Mouse (Mus musculus): ENCODE results near the gene Gbp9. TPM values are rescaled to one million over a fixed set of nuclear protein-coding genes. Genes with fewer than 3 reads are reported as not detected.
"Not testable (repeated sequence)": the region's sequence is repeated elsewhere in the genome, so short reads cannot be mapped to it uniquely, and the experiment has no call there.

Gbp9 gene
- total RNA-seq, 2 experiments from 2014 or later = 1.7 to 3.8 TPM

DNA sequence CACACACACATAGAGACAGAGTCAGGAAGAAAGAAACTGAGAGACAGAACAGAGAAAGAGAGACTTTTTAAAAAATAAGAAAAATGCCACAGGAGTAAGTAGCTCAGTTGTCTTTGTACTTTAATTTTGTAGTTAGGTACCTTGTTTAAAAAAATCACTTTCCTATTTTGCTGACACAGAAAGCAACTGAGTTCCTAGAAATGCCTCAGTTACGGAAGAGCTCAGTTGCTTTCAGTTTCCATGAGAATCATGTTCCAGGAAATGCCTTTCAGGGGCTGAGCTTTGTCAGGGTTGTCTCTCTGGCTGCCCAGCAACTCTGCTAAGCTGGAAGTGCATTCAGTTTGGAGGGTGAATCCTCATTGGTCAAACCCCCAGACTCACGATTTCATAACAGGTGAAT lies 76.9 kb downstream of the Gbp9 start:
- DNase-seq (ENCODE audit: low spot score) = not testable (repeated sequence)

DNA sequence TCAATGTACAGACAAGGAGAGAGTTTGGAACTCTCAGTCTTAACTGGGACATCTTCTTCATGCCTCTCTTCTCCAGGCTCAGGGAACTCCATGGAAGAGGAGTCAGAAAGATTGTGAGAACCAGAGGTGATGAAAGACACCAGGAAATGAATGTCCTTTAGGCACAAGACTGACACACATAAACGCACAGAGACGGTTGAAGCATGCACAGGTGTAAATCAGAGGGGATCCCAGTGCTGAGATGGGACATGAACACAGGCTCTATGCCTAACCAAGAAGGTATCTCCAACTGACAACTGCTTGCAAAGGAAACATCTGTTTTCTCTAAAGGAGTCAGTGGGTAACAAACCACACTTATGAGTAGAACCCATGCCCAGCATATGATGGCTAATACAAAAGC lies 79.1 kb downstream of the Gbp9 start:
- DNase-seq (ENCODE audit: low spot score) = no peak

- no peak for DNase-seq (ENCODE audit: low spot score)
Observed at GRCm38 (mm10) chr5:105055279-105055678, 84.1 kb downstream of the Gbp9 start.

GRCm38 (mm10) chr5:105053471-105054169 lies 85.7 kb downstream of the Gbp9 start:
- DNase-seq (ENCODE audit: low spot score) = not testable (repeated sequence)

GRCm38 (mm10) chr5:105032362-105032761 lies 107.0 kb downstream of the Gbp9 start:
- DNase-seq (ENCODE audit: low spot score) = no peak

Other genes starting within 250 kb of the Gbp9 start
- under 1 TPM in 1 of 2 experiments, not detected in 1; 0.11 TPM for gene Abcg3, start 156.8 kb downstream of the Gbp9 start, total RNA-seq (2021)
- under 1 TPM in 1 of 2 experiments, not detected in 1; 0.09 TPM for gene Gbp8, start within 50 bp of the Gbp9 start, total RNA-seq (2021)
- gene Gbp4, start within 50 bp of the Gbp9 start, total RNA-seq (2021) = 1 to 10 TPM; 1.4 to 8.6 TPM
- 1 to 10 TPM; 1.3 to 4.5 TPM for gene Gbp10, start 100.0 kb upstream of the Gbp9 start, total RNA-seq (2021)
- under 1 TPM; 0.16 to 1.00 TPM for gene Gm43302, start 154.2 kb upstream of the Gbp9 start, total RNA-seq (2021)
- gene Gbp6, start 154.2 kb upstream of the Gbp9 start, total RNA-seq (2021) = 10 to 100 TPM in 1 of 2 experiments, 1 to 10 TPM in 1; 3.7 to 10.7 TPM

Measured in gastrocnemius, adult 18-20 months (tissue).